Mouse (Mus musculus) stomach, embryonic 14.5 days (tissue): ENCODE results near the gene Cox6b1. TPM values are rescaled to one million over a fixed set of nuclear protein-coding genes. Genes with fewer than 3 reads are reported as not detected.

Experiments used
- ATAC-seq: fragments of 200-750 bp; cut with Nextera tagmentation; 2 replicates; pipeline ENCODE4 v1.8.0; 2017; ENCODE audit warnings: low read depth, moderate TSS enrichment; ENCODE audit not compliant: insufficient number of reproducible peaks, insufficient read depth, low FRiP score
- H3K27ac ChIP-seq: fragments of 300-500 bp; sonication (generic); 2 replicates; pipeline ENCODE4 v1.5.1; 2014; ENCODE audit warnings: mild to moderate bottlenecking, low read length, moderate library complexity, mixed read lengths
- H3K27me3 ChIP-seq: fragments of 300-500 bp; sonication (generic); 2 replicates; pipeline ENCODE4 v1.6.1; 2014; ENCODE audit warnings: low read length, control low read depth, mixed read lengths; ENCODE audit not compliant: control insufficient read depth, insufficient read depth
- H3K36me3 ChIP-seq: fragments of 300-500 bp; sonication (generic); 2 replicates; pipeline ENCODE4 v1.6.1; 2014; ENCODE audit warnings: mild to moderate bottlenecking, control low read depth, low read length, moderate library complexity, mixed read lengths; ENCODE audit not compliant: control insufficient read depth, insufficient read depth
- H3K4me1 ChIP-seq: fragments of 300-500 bp; sonication (generic); 2 replicates; pipeline ENCODE4 v1.6.1; 2014; ENCODE audit warnings: low read length, control low read depth, mixed read lengths; ENCODE audit not compliant: control insufficient read depth, insufficient read depth
- H3K4me2 ChIP-seq: fragments of 300-500 bp; sonication (generic); replicated peaks from 2 replicates; pipeline ENCODE4 v1.6.1; 2014; ENCODE audit warnings: low read depth, low read length, control low read depth
- H3K4me3 ChIP-seq: fragments of 300-500 bp; sonication (generic); 2 replicates; pipeline ENCODE4 v1.5.1; 2014; ENCODE audit warnings: low read depth, low read length, control low read depth
- H3K9ac ChIP-seq: fragments of 300-500 bp; sonication (generic); replicated peaks from 2 replicates; pipeline ENCODE4 v1.6.1; 2014; ENCODE audit warnings: low read depth, mild to moderate bottlenecking, control low read depth, low read length, moderate library complexity, mixed read lengths
- H3K9me3 ChIP-seq: fragments of 300-500 bp; sonication (generic); 2 replicates; pipeline ENCODE4 v1.6.1; 2016; ENCODE audit warnings: low read depth, low read length, control low read depth; ENCODE audit not compliant: control insufficient read depth
- WGBS: fragments of 180-500 bp; shearing (Covaris S2); extraction: QIAGEN DNeasy Blood & Tissue Kit; methylation state at CpG from one replicate; pipeline ENCODE4 v1.1.7; 2014; 5-methylcytosine and 5-hydroxymethylcytosine counted together
- polyA plus RNA-seq: library from polyadenylated mRNA; unstranded; fragments of >200 nt; fragmentation: Nextera tagmentation; extraction: Ambion mirVana; gene quantifications from 2 replicates; pipeline ENCODE4 v1.2.1, GENCODE M21; 2014

Cox6b1 gene
- polyA plus RNA-seq, 1 experiment from 2014 or later = 1,066 TPM

DNA sequence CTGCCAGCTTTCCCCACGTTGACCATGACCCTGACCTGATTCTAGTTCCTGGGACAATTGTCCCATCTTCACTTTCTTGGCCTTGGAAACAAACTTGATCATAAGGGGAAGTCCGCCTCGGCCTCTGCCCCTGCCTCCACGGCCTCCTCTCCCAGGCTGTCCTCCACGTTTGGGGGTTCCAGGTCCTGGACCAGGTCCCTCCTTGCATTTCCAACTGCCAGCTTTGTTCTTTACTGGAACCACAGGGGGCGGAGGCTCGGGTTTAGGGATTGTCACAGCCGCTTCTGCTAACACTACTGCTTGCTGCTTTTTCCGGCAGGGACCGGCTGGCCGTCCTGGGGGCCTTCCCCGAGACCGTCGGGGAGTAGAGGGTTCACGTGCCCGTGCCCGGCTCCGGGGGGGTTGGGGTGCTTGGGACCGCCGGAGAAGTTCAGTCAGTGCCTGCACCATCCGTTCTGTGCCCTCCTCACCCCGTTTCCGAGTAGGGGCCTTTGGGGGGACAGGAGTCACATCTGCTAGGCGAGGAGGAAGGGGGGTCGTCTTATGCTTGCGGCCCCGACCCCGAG lies 39.4 kb downstream of the Cox6b1 start:
- Histone ChIP-seq H3K9ac (no peak overlapping the region), H3K4me1 (peaks cover 17% of the 10 kb centered on the region; the same call in 1 of the 2 replicates), H3K27me3 (no peaks in the 10 kb centered on the region), H3K4me3 (0 out of 2 replicates have a peak overlapping the region, but pooled peaks have one; percentile 91), H3K4me2 (no peak overlapping the region; the same call in 1 of the 2 replicates), H3K36me3 (peaks cover 52% of the 10 kb centered on the region), H3K27ac (no peak overlapping the region), H3K9me3 (no peaks in the 10 kb centered on the region)
- no peak for ATAC-seq
- WGBS = 90% methylated on average over 28 of the region's 28 CpGs

DNA sequence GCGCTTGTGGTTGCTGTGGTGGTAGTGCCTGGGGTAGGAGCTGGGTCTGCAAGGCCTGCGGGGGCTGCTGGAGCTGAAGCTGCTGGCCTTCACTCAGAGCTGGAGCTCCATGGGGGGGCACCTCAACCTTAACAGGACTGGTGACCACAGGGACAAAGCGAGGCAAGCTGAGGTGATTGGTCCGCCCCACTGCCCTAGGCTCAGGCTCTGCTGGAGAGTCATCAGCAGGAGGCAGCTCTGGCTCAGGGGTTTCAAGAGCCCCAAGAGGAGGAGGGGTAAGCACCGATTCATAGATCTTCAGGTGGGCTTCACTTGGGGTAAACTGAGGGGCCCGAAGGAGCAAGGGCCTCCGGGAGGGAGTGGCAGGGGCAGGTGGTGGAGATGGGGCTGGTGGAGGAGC lies 40.8 kb downstream of the Cox6b1 start:
- Histone ChIP-seq H3K9me3 (no peaks in the 10 kb centered on the region), H3K4me2 (no peak overlapping the region), H3K4me3 (no peak overlapping the region), H3K36me3 (peaks cover 63% of the 10 kb centered on the region), H3K9ac (no peak overlapping the region), H3K4me1 (peaks cover 17% of the 10 kb centered on the region; the same call in 1 of the 2 replicates), H3K27me3 (no peaks in the 10 kb centered on the region), H3K27ac (no peak overlapping the region)
- WGBS = 93% methylated on average over 7 of the region's 7 CpGs
- no peak for ATAC-seq

DNA sequence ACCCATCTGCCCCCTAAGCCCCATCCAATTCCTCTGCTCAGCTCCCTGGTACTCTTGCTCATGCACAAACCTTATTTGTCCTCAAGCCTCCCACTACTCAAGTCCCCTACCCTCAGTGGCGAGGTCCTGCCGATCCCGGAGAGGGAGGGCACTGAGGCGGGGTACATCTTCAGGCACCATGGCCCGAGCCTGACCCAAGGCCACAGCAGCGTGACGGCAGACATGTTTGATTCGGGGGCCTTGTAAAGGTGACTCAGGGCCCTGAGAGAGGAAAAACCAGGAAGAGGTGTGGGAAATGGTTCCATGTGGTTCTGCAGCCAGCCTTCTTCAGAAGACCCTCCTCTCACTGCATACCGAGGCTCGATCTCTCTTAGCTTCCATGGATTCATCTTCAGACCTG lies 41.6 kb downstream of the Cox6b1 start:
- H3K4me1 ChIP-seq = peaks cover 12% of the 10 kb centered on the region; the same call in 1 of the 2 replicates
- H3K27ac ChIP-seq = no peak overlapping the region
- ATAC-seq = no peak
- peaks cover 71% of the 10 kb centered on the region for H3K36me3 ChIP-seq
- no peak overlapping the region for H3K9ac ChIP-seq
- 93% methylated on average over 10 of the region's 10 CpGs for WGBS
- no peak overlapping the region for H3K4me3 ChIP-seq
- H3K4me2 ChIP-seq = no peak overlapping the region
- no peaks in the 10 kb centered on the region for H3K9me3 ChIP-seq
- no peaks in the 10 kb centered on the region for H3K27me3 ChIP-seq

DNA sequence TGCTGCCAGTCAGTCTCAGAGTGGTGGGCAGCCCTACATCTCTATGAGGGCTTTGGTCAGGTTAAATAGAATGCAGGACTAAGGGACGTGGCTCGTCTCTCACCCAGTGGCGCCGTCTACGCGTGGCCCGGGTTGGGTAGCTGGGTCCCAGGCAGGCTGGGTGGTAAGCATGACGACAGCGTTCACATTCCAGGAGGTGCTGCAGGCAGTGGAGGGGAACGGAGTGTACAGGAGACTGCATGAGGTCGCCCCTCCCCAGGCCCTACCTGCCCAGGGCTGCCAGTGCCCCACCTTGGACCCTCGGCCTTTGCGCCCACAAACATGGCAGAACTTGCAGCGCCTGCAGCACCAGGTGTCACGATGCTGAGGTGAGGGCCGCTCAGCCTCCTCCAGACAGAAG lies 44.4 kb downstream of the Cox6b1 start:
- WGBS = 96% methylated on average over 16 of the region's 16 CpGs

DNA sequence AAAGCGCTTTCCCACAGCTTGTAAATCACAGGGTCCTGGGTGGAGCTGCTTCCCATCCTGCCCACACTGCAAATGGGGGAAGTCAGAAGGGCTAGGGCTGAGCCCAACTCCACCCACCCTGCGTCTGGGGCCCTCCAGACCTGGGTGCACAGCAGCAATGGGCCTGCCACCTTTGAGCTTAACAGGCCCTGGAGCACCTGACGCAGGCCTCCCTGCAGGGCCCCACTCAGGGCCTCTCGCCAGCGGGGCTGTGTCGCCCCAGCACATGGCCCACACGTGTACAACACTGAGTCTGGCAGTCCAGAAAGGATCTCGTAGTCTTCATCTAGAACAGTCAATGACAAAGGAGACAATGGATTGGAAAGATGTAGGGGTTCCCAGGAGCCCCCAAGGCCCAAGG lies 46.0 kb downstream of the Cox6b1 start:
- H3K9ac ChIP-seq = no peak overlapping the region
- 93% methylated on average over 8 of the region's 8 CpGs for WGBS
- H3K36me3 ChIP-seq = peaks cover 97% of the 10 kb centered on the region
- ATAC-seq = no peak
- H3K27me3 ChIP-seq = no peaks in the 10 kb centered on the region
- no peak overlapping the region for H3K4me3 ChIP-seq
- H3K4me1 ChIP-seq = no peaks in the 10 kb centered on the region
- no peak overlapping the region for H3K27ac ChIP-seq
- no peaks in the 10 kb centered on the region for H3K9me3 ChIP-seq
- H3K4me2 ChIP-seq = no peak overlapping the region

More for the DNA sequence above, 44.4 kb downstream of the Cox6b1 start:
- no peak overlapping the region for H3K4me2 ChIP-seq
- no peak overlapping the region for H3K9ac ChIP-seq
- H3K4me3 ChIP-seq = no peak overlapping the region
- H3K27me3 ChIP-seq = no peaks in the 10 kb centered on the region
- peaks cover 97% of the 10 kb centered on the region for H3K36me3 ChIP-seq
- H3K9me3 ChIP-seq = no peaks in the 10 kb centered on the region
- no peak overlapping the region for H3K27ac ChIP-seq
- no peak for ATAC-seq
- peaks cover 2% of the 10 kb centered on the region; the same call in 1 of the 2 replicates for H3K4me1 ChIP-seq

DNA sequence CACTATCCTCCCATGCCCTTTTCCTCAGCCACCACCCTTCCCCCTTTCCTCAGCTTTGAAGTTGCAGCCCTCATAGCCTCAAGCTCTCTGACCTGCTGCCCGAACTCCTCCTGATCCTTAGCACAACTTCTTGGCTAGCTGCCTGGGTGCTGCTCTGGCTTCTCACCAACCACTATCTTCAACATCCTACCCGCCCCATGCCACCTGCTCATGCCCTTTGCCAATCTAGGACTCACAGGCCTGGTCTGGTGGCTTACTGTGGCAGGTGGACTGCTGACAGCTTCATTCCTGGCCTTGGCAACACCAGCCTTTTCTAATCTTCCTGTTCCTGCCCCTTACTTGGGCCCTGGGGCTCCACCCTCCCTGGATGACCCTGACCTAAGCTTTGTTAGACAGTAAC lies 53.0 kb downstream of the Cox6b1 start:
- Histone ChIP-seq H3K4me1 (no peaks in the 10 kb centered on the region), H3K27ac (no peak overlapping the region), H3K27me3 (no peaks in the 10 kb centered on the region), H3K36me3 (peaks cover 97% of the 10 kb centered on the region), H3K9me3 (no peaks in the 10 kb centered on the region), H3K4me2 (no peak overlapping the region), H3K4me3 (no peak overlapping the region), H3K9ac (no peak overlapping the region)
- 83% methylated on average over 2 of the region's 2 CpGs for WGBS
- no peak for ATAC-seq

DNA sequence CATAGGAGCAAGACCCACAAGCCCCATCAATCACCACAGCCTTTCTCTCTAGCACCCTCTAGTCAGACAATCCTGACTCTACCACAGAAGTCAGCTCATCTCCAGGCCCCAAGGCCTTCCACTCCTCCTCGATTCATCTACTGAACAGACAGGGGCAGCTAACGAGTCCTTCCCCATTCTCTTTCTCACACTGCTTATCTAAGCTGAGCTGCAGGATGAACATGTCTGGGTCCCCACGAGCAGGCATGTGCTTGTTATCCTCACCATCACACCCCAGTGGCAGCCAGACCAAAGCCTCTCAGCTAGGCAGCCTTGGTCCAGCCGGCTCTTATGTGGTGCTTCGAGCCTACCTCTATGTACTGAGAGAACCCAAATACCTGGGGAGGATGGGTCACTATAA lies 53.6 kb downstream of the Cox6b1 start:
- Histone ChIP-seq H3K4me1 (no peaks in the 10 kb centered on the region), H3K9ac (no peak overlapping the region), H3K4me3 (no peak overlapping the region), H3K9me3 (no peaks in the 10 kb centered on the region), H3K36me3 (peaks cover 91% of the 10 kb centered on the region), H3K27me3 (no peaks in the 10 kb centered on the region), H3K27ac (no peak overlapping the region), H3K4me2 (no peak overlapping the region)
- WGBS = 88% methylated on average over 5 of the region's 5 CpGs
- ATAC-seq = no peak

DNA sequence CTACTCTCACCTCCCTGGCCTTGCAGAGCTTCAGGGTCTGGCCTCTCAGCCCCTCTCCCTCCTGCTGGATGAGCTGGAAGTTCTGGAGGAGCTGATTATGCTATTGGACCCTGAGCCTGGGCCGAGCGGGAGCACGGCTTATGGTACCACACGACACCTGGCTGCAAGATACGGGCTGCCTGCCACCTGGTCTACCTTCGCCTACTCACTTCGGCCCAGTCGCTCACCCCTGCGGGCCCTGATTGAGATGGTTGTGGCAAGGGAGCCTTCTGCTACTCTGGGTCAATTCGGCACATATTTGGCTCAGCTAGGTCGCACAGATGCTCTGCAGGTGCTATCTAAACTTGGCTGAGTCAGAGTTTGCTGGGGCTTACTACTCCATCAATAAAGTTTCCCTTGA lies 58.4 kb downstream of the Cox6b1 start:
- ATAC-seq = no peak
- Histone ChIP-seq H3K36me3 (peaks cover 58% of the 10 kb centered on the region), H3K9me3 (no peaks in the 10 kb centered on the region), H3K27me3 (no peaks in the 10 kb centered on the region), H3K4me2 (no peak overlapping the region), H3K9ac (no peak overlapping the region), H3K4me3 (no peak overlapping the region), H3K27ac (no peak overlapping the region), H3K4me1 (no peaks in the 10 kb centered on the region)
- 88% methylated on average over 11 of the region's 11 CpGs for WGBS
